Mouse (Mus musculus) layer of hippocampus, postnatal 14 days (tissue): ENCODE results near the gene Ssr3. TPM values are rescaled to one million over a fixed set of nuclear protein-coding genes. Genes with fewer than 3 reads are reported as not detected.

Source experiments
- DNase-seq, 2 experiments: peaks; one replicate each; pipeline ENCODE4 v3.0.0; 2021 to 2022; ENCODE audit warnings: low spot score in 2 of 2, mixed read lengths in 1 of 2
- total RNA-seq, 2 experiments: library from RNA; stranded (reverse); gene quantifications; 2 replicates each; pipeline ENCODE4 v1.2.3; 2021

Gene Ssr3
- total RNA-seq, 2 experiments from 2014 or later: 112 to 115 TPM

DNA sequence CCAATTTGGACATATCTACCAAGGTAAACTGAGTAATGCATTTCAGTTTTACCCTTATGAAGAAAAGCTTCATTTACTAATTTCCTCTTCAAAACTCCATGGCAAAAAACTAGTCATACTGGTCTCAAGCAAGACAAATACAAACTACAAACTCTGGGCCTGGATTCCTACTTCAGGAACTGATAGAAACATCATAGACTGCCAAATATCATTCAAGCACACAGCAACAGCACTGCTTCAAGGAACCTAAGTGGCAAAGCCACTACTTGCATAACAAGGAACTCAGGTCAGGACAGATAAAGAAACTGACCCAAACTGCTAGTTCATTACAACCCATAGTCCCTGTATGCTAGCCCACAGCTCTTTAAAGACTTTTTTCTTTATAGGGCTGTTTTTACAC lies 13.7 kb downstream of the Ssr3 start:
- DNase-seq: no peak

DNA sequence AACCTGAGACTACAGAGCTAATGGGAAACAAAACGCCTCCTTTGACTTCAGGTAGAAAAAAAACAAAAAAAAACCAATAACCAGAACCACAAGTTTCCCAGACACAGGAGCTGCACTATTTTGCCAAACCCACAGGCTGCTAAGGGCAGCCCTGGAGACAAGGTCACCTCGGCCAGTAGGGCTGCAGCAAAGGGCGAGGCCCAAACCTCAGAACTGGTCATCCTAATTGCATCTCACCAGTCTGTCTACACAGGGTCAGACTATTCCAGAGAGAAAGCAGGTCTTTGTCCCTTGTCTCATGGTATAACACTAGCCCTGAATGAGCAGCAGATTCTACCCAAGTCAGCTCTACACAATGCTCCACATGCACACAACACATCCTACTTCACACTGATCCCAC lies 17.7 kb downstream of the Ssr3 start:
- DNase-seq: no peak

DNA sequence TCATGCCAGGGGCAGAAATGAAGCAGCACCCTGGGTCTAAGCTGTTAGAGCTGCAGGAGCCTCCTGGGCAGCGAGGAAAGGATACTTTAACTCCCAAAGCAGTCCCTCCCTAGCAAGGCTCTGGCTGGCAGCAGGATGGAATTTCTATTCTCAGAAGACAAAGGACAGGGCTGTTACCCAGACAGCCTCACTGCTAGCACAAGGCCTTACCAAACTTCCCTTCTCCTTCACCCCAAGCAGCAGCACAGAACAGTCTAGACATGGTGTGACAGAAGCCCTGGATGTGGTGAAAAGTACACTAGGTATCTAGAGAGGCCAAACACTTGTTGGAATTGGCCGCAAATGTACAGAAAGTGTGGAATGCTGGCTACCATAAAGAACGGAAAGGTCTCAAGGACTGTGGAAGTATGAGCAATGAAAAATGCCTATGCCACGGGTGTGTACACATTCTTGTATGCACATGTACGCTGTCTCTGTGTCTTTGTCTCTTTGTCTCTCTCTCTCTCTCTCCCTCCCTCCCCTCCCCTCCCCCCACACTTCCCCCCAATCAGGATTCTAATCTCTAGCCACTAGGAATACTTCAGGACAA lies 18.7 kb downstream of the Ssr3 start:
- no peak for DNase-seq

DNA sequence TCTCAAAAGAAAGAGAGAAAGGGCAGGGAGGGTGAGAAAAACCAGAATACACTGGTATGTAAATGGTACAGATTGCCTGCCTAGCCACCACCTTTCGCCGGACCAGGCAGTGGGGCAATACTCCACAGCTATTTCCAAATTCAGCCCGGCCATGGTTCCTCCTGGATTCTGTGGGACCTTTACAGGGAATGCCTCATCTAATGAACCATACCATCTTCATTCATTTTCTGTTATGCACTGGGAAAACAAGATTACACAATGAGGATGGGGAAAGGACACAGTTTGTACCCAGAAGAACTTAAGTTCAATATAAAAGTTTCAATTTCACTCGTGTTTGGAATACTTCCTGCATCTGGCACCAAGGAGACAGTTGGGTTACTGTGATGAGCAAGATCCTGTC lies 19.9 kb downstream of the Ssr3 start:
- DNase-seq: no peak

DNA sequence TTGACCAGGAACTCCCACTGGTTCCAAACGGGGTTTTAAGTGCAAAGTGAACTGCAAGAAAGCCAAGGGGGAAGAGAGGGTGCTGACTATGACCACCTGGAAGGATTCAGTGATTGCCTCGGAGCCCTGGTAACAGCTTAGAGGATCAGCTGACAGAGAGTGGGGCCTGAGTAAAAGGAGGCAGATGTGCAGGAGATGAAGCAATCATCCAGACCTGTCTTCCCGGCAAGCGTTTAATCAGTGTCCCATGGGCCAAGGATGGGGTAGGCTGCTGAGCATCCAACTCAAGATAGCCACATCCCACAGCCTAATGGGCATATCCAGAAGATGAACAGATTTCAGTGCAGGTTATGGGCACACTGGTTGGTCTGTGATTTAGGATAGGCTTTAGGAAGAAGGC lies 24.5 kb downstream of the Ssr3 start:
- DNase-seq: no peak

DNA sequence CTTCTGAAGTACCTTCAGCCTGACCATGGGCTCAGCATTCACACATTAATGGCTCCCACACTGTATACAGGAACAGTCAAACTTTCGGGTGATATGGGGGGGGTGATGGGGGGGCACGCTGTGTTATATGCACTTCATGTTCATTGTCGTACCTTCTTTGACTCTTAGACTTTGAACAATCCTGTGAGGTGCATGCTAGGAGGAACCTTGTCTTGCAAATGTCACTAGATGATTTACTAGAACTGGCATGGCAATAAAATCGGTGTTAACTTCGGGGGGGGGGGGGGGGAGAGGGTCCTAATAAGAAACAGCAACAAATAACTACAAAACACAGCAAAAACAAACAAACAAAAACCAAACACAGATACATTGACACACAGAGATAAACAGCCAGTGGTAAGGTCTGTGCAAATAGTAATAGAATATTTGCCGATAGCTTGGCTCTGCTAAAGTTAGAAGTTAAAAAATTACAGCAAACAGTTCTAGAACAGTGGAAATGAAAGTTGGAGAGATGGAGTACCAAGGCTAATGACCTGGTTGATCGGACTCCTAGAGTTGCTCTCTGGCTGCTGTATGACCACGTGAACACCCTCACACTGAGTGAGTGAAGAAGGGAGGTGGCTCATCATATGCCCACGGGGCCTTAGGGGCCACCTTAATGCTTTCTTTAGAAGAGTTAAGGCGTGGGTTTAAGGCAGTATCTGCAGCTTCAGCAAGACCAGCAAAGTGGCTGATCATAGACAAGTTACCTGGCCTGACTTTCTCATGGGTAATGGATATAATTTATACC lies 26.3 kb downstream of the Ssr3 start:
- DNase-seq: no peak

DNA sequence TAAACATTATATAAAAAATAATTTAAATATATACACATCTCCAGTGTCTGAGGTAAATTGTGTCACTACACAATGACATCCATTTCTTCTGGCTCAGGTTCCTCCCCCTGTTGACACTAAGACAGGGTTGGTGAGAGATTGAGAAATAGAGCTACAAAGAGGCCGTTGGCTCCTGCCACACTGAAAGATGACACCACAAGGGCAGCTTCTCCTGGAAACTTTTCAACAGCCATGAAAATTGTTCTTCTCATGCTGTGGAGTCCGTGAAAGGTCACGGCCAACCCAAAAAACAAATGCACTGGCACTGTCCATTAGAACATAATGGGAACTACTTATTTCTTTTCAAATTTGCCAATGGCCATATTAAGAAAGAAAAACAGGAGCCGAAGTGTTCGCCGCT lies 27.2 kb downstream of the Ssr3 start:
- DNase-seq: no peak

DNA sequence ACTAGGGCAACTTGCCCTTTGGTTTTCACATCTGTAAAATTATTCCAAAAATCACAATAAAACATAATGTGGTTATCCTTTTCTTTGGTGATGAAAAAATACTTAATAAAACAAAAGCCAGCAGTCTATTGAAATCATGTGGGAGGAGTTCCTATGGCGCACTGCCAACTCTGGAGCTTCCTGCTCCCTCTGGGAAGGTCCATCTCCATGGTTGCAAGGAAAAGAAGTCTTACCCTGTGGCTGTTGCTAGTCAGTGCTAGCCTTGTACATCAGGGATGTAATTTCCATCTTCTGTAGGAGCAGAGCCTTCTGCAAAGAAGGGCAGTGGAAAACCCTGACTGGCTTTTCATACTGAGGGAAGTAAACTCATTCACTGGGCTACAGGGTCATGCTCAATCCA lies 29.0 kb downstream of the Ssr3 start:
- DNase-seq: no peak

DNA sequence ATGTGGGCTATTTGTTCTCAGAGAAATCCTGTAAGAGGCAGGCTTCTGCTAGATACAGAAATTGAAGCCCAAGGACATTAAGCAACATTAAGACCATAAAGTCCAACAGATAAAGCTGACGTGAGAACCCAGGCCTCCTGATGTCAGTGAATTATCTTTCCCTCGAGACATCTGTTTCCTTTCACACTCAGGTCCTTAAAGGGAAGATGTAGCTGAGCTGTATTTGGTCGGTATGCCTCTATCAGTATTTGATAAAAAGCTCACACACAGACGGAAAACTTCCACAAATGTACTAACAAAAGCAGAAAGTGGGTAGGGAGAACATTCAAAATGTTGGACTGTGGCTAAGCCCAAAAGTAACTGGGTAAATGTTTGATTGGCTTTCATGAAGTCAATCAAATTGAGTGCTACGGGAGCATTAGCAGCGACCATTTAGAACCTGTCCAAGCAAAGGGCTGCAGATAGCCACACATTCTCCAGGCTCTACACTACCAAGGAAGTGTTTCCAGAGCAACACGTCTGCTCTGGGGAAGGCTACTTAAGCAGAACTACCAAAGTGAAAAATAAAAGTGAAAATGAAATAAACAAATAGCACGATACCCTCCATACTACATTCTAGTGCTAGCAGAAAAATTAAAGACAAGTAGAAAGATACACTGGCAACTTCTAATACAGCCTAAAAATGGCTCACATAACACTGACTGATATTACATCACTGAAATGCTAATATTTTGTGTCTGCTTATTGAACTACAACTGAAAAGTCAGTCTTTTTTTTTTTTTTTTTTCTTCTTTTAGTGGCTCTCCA lies 32.1 kb downstream of the Ssr3 start:
- DNase-seq: no peak

DNA sequence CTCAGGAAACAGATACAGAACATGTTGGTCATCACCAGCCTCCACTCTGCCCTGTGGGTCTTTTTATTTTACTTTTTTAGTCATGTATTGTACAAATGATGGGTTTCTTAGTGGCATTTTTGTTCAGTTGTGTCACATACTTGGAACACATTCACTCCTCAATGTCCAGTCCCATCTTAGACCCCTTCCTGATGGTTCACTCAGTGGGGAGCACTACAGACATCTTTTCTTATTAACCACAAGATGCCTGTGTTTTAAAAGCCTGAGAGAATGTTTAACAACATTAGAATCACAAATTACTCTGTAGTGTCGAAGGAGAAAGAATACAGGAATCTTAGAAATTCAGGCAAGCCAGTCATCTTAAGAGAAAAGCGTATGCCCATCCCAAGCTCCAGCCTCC lies 33.6 kb downstream of the Ssr3 start:
- no peak for DNase-seq

DNA sequence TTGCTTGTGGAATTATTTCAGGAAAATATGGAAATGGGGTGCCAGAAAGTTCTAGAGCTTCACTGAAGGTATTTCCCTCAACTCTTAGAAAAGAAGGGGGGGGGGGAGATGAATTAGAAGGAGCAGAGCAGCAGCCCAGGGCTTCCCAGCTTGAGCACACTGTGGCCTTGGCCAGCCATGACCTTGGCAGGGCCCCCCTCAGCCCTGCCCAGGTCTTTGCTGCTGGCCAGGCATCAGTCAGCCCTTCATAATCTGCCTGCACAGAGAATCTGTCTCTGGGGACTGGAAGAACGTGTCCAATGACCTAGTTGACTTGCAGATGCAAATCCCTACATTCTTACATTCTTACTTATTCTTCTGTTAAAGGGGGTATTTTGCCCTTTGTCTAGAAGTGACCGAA lies 34.1 kb downstream of the Ssr3 start:
- DNase-seq: no peak

DNA sequence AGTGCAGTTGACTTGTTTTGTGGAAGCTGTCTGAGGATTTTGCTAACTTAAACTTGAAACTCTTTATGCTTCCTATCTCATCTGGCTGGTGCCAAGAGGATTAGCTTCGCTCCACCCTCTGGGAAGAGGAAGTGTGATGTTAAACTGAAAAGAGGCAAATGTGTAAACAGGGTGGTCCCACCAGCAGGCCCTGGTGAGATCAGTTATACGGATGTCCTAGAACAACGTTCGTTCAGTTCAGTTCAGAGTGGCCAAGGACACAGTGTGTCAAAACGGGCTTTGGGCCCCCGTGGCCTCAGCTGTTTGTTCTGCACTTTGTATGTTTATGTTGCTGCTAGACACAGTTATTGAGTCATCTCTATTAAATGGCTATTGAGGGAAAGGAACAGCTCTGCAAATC lies 36.9 kb downstream of the Ssr3 start:
- DNase-seq: no peak

DNA sequence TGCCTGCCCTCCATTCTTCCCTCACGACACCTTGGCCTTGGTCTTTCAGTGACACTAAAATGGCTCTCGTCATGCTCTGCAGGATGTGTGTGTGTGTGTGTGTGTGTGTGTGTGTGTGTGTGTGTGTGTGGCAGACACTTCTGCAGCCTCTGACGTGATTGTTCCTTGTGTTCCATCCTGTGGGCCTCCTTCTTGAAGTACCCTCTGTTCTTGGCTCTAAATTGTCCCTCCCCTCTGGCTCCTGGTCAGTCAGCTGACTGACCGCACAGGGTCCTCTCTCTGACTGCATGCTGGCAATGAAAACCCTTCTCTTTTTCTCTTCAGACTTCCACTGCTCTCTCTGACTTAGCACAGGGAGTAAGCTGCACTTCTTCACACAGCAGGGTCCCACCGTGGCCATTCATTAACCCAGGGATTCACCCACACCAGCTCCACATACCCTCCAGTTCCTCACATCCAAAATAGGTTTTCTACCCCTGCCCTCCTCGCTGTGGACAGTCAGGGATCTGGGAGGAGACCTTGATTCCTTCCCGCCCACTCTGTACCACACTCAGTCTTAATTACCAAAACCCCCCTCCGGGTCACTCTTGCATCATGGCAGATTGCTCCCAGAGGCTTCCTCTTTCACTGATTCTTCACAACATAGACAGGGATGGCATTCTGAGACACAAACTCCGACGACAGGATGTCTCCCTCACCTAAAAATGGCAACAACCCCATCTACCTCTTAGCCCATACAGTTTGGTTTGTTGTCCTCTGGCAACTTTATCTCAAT lies 39.0 kb downstream of the Ssr3 start:
- DNase-seq: no peak

DNA sequence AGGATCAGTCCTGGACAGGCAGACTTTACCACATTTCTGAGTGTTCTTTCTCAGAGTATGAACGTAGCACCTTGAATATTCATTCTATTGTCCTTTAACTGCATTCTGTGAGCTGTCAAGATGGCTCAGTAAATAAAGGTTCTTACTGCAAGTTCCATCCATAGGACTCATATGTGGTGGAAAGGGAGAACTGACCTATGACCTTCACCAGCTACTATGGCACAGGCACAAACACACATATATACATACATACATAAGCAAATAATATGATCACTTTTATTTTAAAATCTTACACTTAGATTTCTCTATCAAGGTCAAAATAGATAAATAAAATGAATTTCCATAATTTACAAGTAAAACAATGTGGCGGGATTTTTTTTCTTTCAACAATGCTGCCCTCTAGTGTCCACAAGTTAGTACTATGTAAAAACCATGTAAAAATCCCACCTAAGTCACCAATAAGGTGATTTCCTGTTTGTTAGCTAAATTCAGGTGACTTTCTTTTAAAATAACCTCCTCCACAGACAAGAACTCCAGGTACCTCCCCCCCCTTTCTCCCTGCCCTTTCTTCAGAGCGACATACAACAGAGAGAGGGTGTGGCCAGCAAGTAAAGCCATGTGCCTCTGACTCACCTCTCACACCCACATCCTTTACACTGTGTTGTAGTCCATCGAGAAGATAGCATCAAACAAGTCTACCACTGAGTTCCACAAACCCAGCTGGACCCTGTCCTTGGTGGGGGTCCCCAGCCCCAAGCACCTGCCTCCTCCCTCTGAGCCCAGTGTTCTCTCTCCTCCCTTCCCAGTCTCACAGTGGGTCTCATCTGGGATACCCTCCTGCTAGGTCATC lies 39.9 kb downstream of the Ssr3 start:
- peak in 1 of 2 experiments; percentile 51 for DNase-seq

DNA sequence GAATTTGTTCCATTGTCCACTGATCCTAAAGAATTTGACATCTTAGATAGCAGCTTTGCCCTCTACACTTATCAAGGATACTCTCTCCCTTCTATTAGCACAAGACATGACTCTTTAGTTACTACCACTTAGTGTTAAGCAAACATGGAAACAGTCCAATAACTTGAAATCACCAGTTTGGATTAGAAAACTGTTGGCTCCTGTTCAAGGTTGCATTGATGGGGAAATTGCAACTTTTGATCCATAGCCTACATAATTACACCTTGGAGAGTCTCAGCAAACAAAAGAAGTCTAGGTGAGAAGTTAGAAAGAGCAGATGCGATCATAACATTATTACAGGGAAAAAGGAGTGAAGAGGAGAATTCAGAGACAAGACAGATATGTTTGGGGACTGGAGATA lies 46.2 kb downstream of the Ssr3 start:
- DNase-seq: no peak

DNA sequence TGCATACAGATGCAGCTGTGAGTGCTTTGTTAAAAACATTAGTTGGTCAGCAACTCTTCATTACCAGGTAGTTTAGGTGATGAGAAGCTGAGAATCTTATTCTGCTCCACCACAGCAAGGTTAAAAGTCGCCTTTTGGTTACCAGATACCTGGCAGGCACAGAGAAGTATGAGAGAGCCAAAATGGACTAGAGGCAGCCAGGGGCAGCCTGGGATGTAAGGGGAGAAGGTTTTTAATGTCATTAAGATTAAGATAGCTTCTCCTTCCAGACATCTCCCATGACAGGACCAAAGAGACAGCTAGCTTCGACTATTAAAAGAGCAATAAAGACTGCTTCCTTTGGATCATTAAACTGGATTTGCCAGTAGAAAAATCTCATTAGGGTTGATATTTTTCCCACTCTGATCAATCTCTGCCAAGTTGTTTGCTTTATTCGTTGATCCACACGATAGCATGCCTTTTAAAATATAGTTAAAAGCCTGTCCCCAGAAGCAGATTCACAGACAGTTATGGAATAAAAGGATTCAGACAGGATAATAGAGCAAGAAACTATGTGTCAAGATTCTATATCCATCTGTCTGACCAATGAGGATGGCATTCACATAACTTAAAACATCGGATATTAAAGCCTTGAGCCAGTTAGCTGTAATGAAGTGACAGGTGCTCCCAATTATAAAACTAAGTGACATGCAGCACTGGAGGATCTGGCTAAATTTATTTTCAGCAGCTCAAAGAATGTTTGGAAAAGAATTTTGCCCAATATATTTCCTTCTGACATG lies 52.1 kb downstream of the Ssr3 start:
- DNase-seq: no peak

DNA sequence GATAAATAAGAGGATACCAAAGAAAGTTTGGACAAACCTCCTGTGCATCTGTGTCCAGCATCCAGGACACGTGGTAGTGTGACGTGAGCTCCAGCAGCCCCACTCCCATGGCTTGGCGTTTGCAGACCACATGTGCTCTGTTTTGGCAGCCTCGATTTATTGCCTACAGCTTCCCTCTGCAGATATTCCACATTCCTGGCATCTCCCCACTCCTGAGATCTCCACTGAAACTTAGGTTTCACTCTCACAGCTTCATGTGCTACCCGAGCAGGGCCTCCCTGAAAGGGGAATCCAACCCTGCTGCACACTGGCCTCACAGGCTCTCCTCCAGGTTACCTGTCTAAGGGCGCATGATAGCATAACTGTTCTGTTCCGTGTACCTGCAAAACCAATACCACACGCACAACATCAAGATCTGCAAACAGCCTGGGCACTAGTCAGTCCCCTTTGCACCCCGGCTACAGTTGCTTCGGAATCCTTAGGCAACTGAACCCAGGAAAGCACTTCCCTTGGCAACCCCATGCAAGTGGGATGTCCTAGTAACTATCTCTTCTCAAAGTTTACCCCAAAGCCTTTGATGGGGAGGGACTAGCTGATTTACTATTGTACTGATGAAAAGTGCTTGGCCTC lies 54.5 kb downstream of the Ssr3 start:
- DNase-seq: no peak
